Mouse (Mus musculus): ENCODE measurements around the gene Tbc1d5.

The Tbc1d5 gene

DNA sequence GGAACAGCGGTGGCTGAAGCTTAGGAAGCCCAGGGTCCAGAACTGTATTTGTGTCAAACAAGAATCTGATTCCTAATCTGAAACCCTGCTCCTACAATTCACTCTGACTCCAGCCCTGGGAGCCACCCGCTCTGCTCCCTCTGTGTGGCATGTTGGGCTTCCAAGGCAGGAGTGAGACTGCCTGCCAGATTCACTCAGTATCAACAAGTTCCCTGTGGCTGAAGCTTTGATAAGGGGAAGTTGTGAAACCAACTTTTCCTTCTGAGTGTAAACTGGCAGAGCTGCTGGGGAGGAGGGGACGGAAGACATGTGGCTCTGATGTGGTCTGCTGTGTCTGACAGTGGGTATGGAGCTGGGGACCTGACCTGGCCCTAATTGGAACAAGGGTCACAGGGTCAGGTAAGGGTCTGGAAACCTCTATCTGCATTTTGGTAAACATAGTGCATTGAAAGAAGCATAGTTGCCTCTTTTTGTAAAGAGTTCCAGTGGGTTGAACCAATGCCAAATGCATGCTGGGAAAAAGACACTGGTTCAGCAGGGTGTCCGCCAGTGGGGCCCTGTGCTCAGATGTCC, 443.7 kb downstream of the Tbc1d5 start:
- Histone ChIP-seq H3K9me3 (ENCODE audit: low read length) (no peaks in the 10 kb centered on the region), H3K4me1 (replicated peaks; ENCODE audit: low read depth, low read length) (no peaks in the 10 kb centered on the region), H3K27me3 (ENCODE audit: insufficient read depth, low read length) (no peaks in the 10 kb centered on the region), H3K36me3 (ENCODE audit: insufficient read depth, low read length) (no peaks in the 10 kb centered on the region), H3K4me3 (replicated peaks; ENCODE audit: low read length) (no peak overlapping the region)
- TF ChIP-seq NANOG (IDR thresholded peaks at IDR 0.05; ENCODE audit: borderline replicate concordance, low read length) (no peak), POU5F1 (IDR thresholded peaks at IDR 0.05; ENCODE audit: borderline replicate concordance, low read length) (no peak), CTCF (conservative IDR thresholded peaks at IDR 0.05; ENCODE audit: low read length) (no peak)

DNA sequence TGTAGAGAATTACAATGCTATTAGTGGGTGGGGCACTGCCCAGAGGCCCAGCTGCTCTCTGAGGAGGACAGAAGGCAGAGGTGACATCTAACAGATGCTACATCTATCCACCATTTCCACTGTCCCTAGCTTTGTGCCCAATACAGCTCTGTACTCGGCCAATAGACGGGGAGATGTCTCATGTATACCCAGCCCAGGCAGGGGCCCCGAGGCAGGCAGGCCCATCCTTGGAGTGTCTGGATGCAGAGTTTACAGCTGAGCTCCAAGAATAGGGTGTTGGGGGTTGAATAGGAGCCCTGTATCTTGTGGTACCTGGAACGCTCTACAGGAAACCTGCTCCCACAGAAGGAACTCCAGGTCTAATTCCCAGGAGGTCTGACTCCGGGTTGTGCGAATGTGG, 444.4 kb downstream of the Tbc1d5 start:
- no peak for TF ChIP-seq CTCF (conservative IDR thresholded peaks at IDR 0.05; ENCODE audit: low read length)
- TF ChIP-seq POU5F1 (IDR thresholded peaks at IDR 0.05; ENCODE audit: borderline replicate concordance, low read length) = no peak
- TF ChIP-seq NANOG (IDR thresholded peaks at IDR 0.05; ENCODE audit: borderline replicate concordance, low read length) = no peak
- Histone ChIP-seq H3K4me3 (replicated peaks; ENCODE audit: low read length) (no peak overlapping the region), H3K4me1 (replicated peaks; ENCODE audit: low read depth, low read length) (no peaks in the 10 kb centered on the region), H3K36me3 (ENCODE audit: insufficient read depth, low read length) (no peaks in the 10 kb centered on the region), H3K9me3 (ENCODE audit: low read length) (no peaks in the 10 kb centered on the region), H3K27me3 (ENCODE audit: insufficient read depth, low read length) (0 out of 2 replicates have a peak, but pooled peaks cover 2% of the 10 kb centered on the region)

- Histone ChIP-seq H3K9me3 (ENCODE audit: low read length) (no peaks in the 10 kb centered on the region), H3K4me1 (replicated peaks; ENCODE audit: low read depth, low read length) (no peaks in the 10 kb centered on the region), H3K4me3 (replicated peaks; ENCODE audit: low read length) (no peak overlapping the region), H3K36me3 (ENCODE audit: insufficient read depth, low read length) (no peaks in the 10 kb centered on the region), H3K27me3 (ENCODE audit: insufficient read depth, low read length) (0 out of 2 replicates have a peak, but pooled peaks cover 3% of the 10 kb centered on the region)
- TF ChIP-seq POU5F1 (IDR thresholded peaks at IDR 0.05; ENCODE audit: borderline replicate concordance, low read length) (no peak), NANOG (IDR thresholded peaks at IDR 0.05; ENCODE audit: borderline replicate concordance, low read length) (no peak), CTCF (conservative IDR thresholded peaks at IDR 0.05; ENCODE audit: low read length) (no peak)
Measured at GRCm38 (mm10) chr17:50733390-50733789, 445.8 kb downstream of the Tbc1d5 start.

- H3K4me3 ChIP-seq (replicated peaks; ENCODE audit: low read length) = no peak overlapping the region
- peaks cover 12% of the 10 kb centered on the region for H3K27me3 ChIP-seq (ENCODE audit: insufficient read depth, low read length)
- no peaks in the 10 kb centered on the region for H3K9me3 ChIP-seq (ENCODE audit: low read length)
- no peak for TF ChIP-seq POU5F1 (IDR thresholded peaks at IDR 0.05; ENCODE audit: borderline replicate concordance, low read length)
- no peak for TF ChIP-seq NANOG (IDR thresholded peaks at IDR 0.05; ENCODE audit: borderline replicate concordance, low read length)
- TF ChIP-seq CTCF (conservative IDR thresholded peaks at IDR 0.05; ENCODE audit: low read length) = no peak
- H3K4me1 ChIP-seq (replicated peaks; ENCODE audit: low read depth, low read length) = no peaks in the 10 kb centered on the region
- no peaks in the 10 kb centered on the region for H3K36me3 ChIP-seq (ENCODE audit: insufficient read depth, low read length)
Measured at GRCm38 (mm10) chr17:50731876-50732275, 447.3 kb downstream of the Tbc1d5 start.

DNA sequence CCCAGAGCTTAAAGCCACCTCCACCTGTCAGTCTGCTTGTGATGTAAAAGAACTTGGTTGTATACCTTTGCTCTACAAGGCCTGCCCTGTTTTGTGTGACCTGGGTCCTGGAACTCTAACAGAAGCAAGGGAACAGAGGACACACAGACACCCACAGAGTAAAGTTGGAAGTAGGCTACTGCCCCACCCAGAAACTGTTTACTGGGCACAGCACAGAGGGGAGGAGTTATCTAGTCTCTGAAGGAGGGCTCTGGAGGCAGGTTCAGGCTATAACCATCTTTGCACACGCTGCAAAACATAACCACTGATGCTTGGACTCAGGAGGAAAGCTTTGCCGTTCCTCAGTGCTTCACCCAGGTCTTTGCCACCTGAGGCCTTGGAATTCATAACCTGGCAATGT, 448.3 kb downstream of the Tbc1d5 start:
- no peaks in the 10 kb centered on the region for H3K36me3 ChIP-seq (ENCODE audit: insufficient read depth, low read length)
- no peak for TF ChIP-seq POU5F1 (IDR thresholded peaks at IDR 0.05; ENCODE audit: borderline replicate concordance, low read length)
- TF ChIP-seq CTCF (conservative IDR thresholded peaks at IDR 0.05; ENCODE audit: low read length) = no peak
- no peak for TF ChIP-seq NANOG (IDR thresholded peaks at IDR 0.05; ENCODE audit: borderline replicate concordance, low read length)
- H3K4me1 ChIP-seq (replicated peaks; ENCODE audit: low read depth, low read length) = no peaks in the 10 kb centered on the region
- peaks cover 12% of the 10 kb centered on the region for H3K27me3 ChIP-seq (ENCODE audit: insufficient read depth, low read length)
- no peaks in the 10 kb centered on the region for H3K9me3 ChIP-seq (ENCODE audit: low read length)
- no peak overlapping the region for H3K4me3 ChIP-seq (replicated peaks; ENCODE audit: low read length)

DNA sequence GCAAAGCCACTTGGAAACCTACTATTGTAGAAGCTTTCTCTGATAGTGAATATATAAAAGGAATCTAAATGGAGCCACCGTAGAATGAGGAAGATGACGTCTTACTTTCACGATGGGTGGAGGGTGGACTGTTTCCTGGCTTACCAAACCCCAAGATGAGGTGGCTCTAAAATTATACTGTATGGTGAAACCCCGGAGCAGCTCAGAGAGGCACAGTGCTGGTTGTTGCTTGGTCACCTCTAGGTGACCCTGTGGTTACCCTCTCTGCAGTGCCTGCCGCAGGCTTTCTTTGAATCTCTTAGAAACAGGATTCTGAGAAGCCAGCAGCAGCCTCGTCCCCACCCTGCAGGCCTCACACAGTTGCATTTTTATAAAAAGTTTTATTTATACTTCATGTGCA, 449.6 kb downstream of the Tbc1d5 start:
- peaks cover 12% of the 10 kb centered on the region for H3K27me3 ChIP-seq (ENCODE audit: insufficient read depth, low read length)
- H3K36me3 ChIP-seq (ENCODE audit: insufficient read depth, low read length) = no peaks in the 10 kb centered on the region
- TF ChIP-seq CTCF (conservative IDR thresholded peaks at IDR 0.05; ENCODE audit: low read length) = no peak
- H3K4me3 ChIP-seq (replicated peaks; ENCODE audit: low read length) = no peak overlapping the region
- peaks cover 6% of the 10 kb centered on the region; the same call in 1 of the 2 replicates for H3K4me1 ChIP-seq (replicated peaks; ENCODE audit: low read depth, low read length)
- H3K9me3 ChIP-seq (ENCODE audit: low read length) = no peaks in the 10 kb centered on the region

GRCm38 (mm10) chr17:50729031-50729430, 450.1 kb downstream of the Tbc1d5 start:
- no peaks in the 10 kb centered on the region for H3K9me3 ChIP-seq (ENCODE audit: low read length)
- H3K36me3 ChIP-seq (ENCODE audit: insufficient read depth, low read length) = no peaks in the 10 kb centered on the region
- TF ChIP-seq NANOG (IDR thresholded peaks at IDR 0.05; ENCODE audit: borderline replicate concordance, low read length) = no peak
- TF ChIP-seq CTCF (conservative IDR thresholded peaks at IDR 0.05; ENCODE audit: low read length) = no peak
- TF ChIP-seq POU5F1 (IDR thresholded peaks at IDR 0.05; ENCODE audit: borderline replicate concordance, low read length) = no peak
- peaks cover 10% of the 10 kb centered on the region; the same call in 1 of the 2 replicates for H3K4me1 ChIP-seq (replicated peaks; ENCODE audit: low read depth, low read length)
- peaks cover 12% of the 10 kb centered on the region for H3K27me3 ChIP-seq (ENCODE audit: insufficient read depth, low read length)
- no peak overlapping the region for H3K4me3 ChIP-seq (replicated peaks; ENCODE audit: low read length)

DNA sequence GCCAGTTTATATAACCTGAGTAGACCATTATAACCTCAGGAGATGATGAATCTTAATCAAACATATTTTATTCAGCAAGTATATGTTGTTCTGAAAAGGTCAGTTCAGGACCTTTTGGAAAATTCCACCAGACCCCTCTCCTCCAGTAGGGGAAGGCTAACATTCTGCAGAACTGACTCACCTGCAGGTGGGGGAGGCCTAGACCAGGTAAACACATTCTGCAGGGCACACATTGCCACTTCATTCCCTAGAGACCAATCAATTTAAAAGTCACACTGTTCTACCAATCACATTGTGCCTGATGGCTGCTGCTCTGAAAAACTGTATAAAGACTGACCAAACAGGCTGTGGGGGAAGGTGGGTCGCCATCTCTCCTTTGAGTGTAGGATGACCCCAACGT, 452.9 kb downstream of the Tbc1d5 start:
- no peaks in the 10 kb centered on the region for H3K36me3 ChIP-seq (ENCODE audit: insufficient read depth, low read length)
- H3K4me1 ChIP-seq (replicated peaks; ENCODE audit: low read depth, low read length) = peaks cover 10% of the 10 kb centered on the region; the same call in 1 of the 2 replicates
- H3K27me3 ChIP-seq (ENCODE audit: insufficient read depth, low read length) = peaks cover 21% of the 10 kb centered on the region
- no peaks in the 10 kb centered on the region for H3K9me3 ChIP-seq (ENCODE audit: low read length)
- TF ChIP-seq POU5F1 (IDR thresholded peaks at IDR 0.05; ENCODE audit: borderline replicate concordance, low read length) (no peak), CTCF (conservative IDR thresholded peaks at IDR 0.05; ENCODE audit: low read length) (no peak), NANOG (IDR thresholded peaks at IDR 0.05; ENCODE audit: borderline replicate concordance, low read length) (no peak)
- no peak overlapping the region for H3K4me3 ChIP-seq (replicated peaks; ENCODE audit: low read length)

DNA sequence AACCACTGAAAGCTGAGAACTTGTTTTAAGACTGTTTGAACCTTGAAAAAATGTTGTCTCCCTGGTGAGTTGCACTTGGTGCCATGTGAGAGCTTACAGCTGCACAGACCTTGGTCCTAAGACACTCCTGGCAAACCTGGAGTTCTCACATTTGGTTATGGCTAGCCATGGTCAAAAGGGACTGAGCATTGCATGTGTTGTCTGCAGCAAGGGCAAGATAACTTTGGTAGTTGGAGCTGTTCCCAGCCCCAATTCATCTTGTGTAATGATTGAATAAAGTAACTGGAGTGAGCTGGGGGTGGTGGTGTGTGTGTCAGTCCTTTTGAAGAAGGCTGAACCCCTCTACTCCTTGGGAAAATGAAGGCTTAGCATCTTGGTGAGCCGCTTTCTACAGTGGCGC, 454.8 kb downstream of the Tbc1d5 start:
- Histone ChIP-seq H3K36me3 (ENCODE audit: insufficient read depth, low read length) (no peaks in the 10 kb centered on the region), H3K9me3 (ENCODE audit: low read length) (no peaks in the 10 kb centered on the region), H3K27me3 (ENCODE audit: insufficient read depth, low read length) (peaks cover 18% of the 10 kb centered on the region), H3K4me3 (replicated peaks; ENCODE audit: low read length) (no peak overlapping the region), H3K4me1 (replicated peaks; ENCODE audit: low read depth, low read length) (peaks cover 10% of the 10 kb centered on the region; the same call in 1 of the 2 replicates)
- TF ChIP-seq CTCF (conservative IDR thresholded peaks at IDR 0.05; ENCODE audit: low read length) (no peak), POU5F1 (IDR thresholded peaks at IDR 0.05; ENCODE audit: borderline replicate concordance, low read length) (no peak), NANOG (IDR thresholded peaks at IDR 0.05; ENCODE audit: borderline replicate concordance, low read length) (no peak)

Measured in E14TG2a.4 (cell line).